ENCODE assay signal across 8 mouse cellular contexts in the genomic region with DNA sequence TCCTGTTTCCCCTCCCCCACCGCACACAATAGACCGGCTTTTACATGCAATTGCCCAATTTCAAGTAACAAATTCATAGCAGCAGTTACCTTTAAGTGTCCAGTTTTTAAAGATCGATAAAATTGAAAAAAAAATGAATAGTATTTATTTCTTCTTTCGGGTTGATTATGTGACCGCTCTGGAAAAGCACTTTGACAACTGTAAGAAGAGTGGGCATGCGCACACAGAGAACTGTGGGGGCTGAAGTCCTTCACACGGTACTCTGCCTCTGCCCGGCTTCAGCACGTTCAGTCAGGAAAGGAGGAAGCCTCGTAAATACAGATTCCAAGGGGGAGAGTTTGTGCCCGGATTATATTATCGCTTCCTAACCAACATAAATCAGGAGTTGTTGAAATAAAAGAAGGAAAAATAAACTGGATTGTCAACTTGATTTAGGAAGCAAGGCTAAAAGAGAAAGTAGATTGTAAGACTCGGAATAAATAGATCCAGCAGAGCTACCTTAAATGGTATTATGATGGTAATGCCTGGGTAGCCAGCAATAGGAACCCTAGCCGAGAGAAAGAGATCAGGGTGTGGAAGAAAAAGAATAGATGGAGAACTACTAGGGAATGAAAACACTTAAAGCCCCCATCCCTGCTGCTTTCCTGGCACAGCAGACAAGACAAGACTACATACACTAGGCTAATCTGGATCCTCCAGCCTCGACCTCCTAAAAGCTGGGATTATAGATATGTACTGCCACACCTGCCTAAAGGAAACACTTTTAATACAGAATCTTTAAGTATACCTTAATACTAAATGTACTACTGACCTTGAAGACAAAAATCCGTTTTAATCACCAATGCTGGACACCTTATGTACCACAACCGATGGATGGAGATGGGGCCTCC. TPM values are rescaled to one million over a fixed set of nuclear protein-coding genes. Genes with fewer than 3 reads are reported as not detected.
DNase-seq lines count a peak whose midpoint lies in the region; ATAC-seq lines count a peak whose summit lies in the region.

No protein-coding gene starts in this region.

- H3K79me2 ChIP-seq in macrophage (ENCODE audit: inconsistent target), result peaks cover 14% of the 10 kb centered on the region; the same call in 1 of the 2 replicates

- H3K36me3 ChIP-seq in hindbrain, embryonic 15.5 days, result no peaks in the 10 kb centered on the region
- H3K36me3 ChIP-seq in macrophage (ENCODE audit: inconsistent target), result no peaks in the 10 kb centered on the region

- DNase-seq in layer of hippocampus, adult 11-12 months (ENCODE audit: low spot score), result peak; percentile 62
- DNase-seq in layer of hippocampus, adult 9-10 months (ENCODE audit: low spot score), result no peak
- peak; percentile 73 to 80 for DNase-seq in frontal cortex, postnatal 36 days (ENCODE audit: low spot score in 2 of 2)
- DNase-seq in left cerebral cortex, postnatal 10 days (ENCODE audit: extremely low spot score in 1 of 2, low spot score in 2 of 2), result peak; percentile 46 to 77
- DNase-seq in right cerebral cortex, postnatal 14 days, result peak; percentile 61

- no peaks in the 10 kb centered on the region for H3K27me3 ChIP-seq in hindbrain, embryonic 15.5 days

- intact Hi-C loops in left cerebral cortex, postnatal 10 days (cut with DNase I), result no loop called here

- H3K4me2 ChIP-seq in hindbrain, embryonic 15.5 days, result peak overlapping the region; percentile 52

- peak overlapping the region; percentile 72 for H3K27ac ChIP-seq in hindbrain, embryonic 15.5 days (replicated peaks)
- H3K27ac ChIP-seq in macrophage, result no peak overlapping the region

- WGBS in hindbrain, embryonic 15.5 days, result 12% methylated on average over 17 of the region's 17 CpGs
- 15% methylated on average over 17 of the region's 17 CpGs for WGBS in macrophage (ENCODE audit: missing documents)

- peak overlapping the region; percentile 51 for H3K4me3 ChIP-seq in hindbrain, embryonic 15.5 days
- peak overlapping the region; percentile 19 for H3K4me3 ChIP-seq in macrophage (ENCODE audit: inconsistent target)

- peak; percentile 65; the same call in 1 of the 2 replicates for ATAC-seq in common myeloid progenitor, adult 5-6 weeks (replicated peaks; ENCODE audit: low read depth, poor library complexity, severe bottlenecking)
- ATAC-seq in hindbrain, embryonic 15.5 days (ENCODE audit: low FRiP score, low read depth), result peak; percentile 82

- peaks cover 35% of the 10 kb centered on the region for H3K4me1 ChIP-seq in hindbrain, embryonic 15.5 days (replicated peaks)

- peak overlapping the region; percentile 39 for H3K9ac ChIP-seq in hindbrain, embryonic 15.5 days

- no peaks in the 10 kb centered on the region for H3K9me3 ChIP-seq in hindbrain, embryonic 15.5 days

RNA-seq across cellular contexts. Expression of gene March5, which starts 29.3 kb away (rescaled TPM):
- total RNA-seq in common myeloid progenitor, adult 5-6 weeks (2017), result 77.4 and 101 TPM in 2 replicates
- polyA plus RNA-seq in hindbrain, embryonic 15.5 days (2015; fragmentation: Nextera tagmentation; extraction: Ambion mirVana), result 101 and 104 TPM in 2 replicates
- total RNA-seq in left cerebral cortex, postnatal 10 days (2021), result 10 to 100 TPM; 86.3 to 93.4 TPM
- 100 to 1,000 TPM in 19 of 26 experiments, 10 to 100 TPM in 7; 68.0 to 379 (median 161) TPM for total RNA-seq in macrophage (2018; cell fraction: chromatin; rRNA removed)
- total RNA-seq in macrophage (2018; cell fraction: cytosol; rRNA removed), result 100 to 1,000 TPM in 23 of 26 experiments, 10 to 100 TPM in 3; 98.1 to 272 (median 196) TPM
- total RNA-seq in macrophage (2018; cell fraction: nucleus; rRNA removed), result 100 to 1,000 TPM in 25 of 26 experiments, 10 to 100 TPM in 1; 88.0 to 420 (median 192) TPM
- 78.5 to 135 TPM (median 91.9 TPM) in 3 replicates for polyA plus RNA-seq in macrophage (2018)

RNA-seq across cellular contexts. Expression of gene Cpeb3, which starts 30.3 kb away (rescaled TPM):
- total RNA-seq in common myeloid progenitor, adult 5-6 weeks (2017), result 0.53 and 1.3 TPM in 2 replicates
- 12.3 and 12.8 TPM in 2 replicates for polyA plus RNA-seq in hindbrain, embryonic 15.5 days (2015; fragmentation: Nextera tagmentation; extraction: Ambion mirVana)
- total RNA-seq in left cerebral cortex, postnatal 10 days (2021), result 10 to 100 TPM; 55.2 to 55.9 TPM
- 100 to 1,000 TPM in 6 of 26 experiments, 10 to 100 TPM in 18, 1 to 10 TPM in 2; 8.1 to 132 (median 57.2) TPM for total RNA-seq in macrophage (2018; cell fraction: chromatin; rRNA removed)
- 10 to 100 TPM in 21 of 26 experiments, 1 to 10 TPM in 5; 5.9 to 38.3 (median 17.0) TPM for total RNA-seq in macrophage (2018; cell fraction: cytosol; rRNA removed)
- total RNA-seq in macrophage (2018; cell fraction: nucleus; rRNA removed), result 100 to 1,000 TPM in 1 of 26 experiments, 10 to 100 TPM in 24, 1 to 10 TPM in 1; 9.2 to 104 (median 28.1) TPM
- 7.8 to 16.1 TPM (median 11.7 TPM) in 3 replicates for polyA plus RNA-seq in macrophage (2018)

Comparison
In these comparisons a context has a peak if more than half of its experiments do, and no peak if none do; other contexts are left out.
1. RNA of gene Cpeb3, which starts 30.3 kb away (total RNA-seq): 55.2 to 55.9 TPM in left cerebral cortex, postnatal 10 days; 0.53 to 1.3 TPM in common myeloid progenitor, adult 5-6 weeks; every median in the first group is over 10 times any median in the second.